Mouse (Mus musculus): Measurements from ENCODE around the gene Erp27. TPM values are rescaled to one million over a fixed set of nuclear protein-coding genes. Genes with fewer than 3 reads are reported as not detected.
"Not testable (repeated sequence)": the region's sequence is repeated elsewhere in the genome, so short reads cannot be mapped to it uniquely, and the experiment has no call there.

Gene Erp27
- 0.24 and 0.34 TPM in 2 replicates for polyA plus RNA-seq (2015; fragmentation: Nextera tagmentation; extraction: Ambion mirVana)

GRCm38 (mm10) chr6:136922080-136922479 is at the start of gene Erp27:
Erp27 (minus strand) TSS chr6:136922180.
- Histone ChIP-seq H3K4me3 (replicated peaks; ENCODE audit: low read length) (no peak within 1 kb of the TSS), H3K4me1 (replicated peaks; ENCODE audit: control insufficient read depth, insufficient read depth, low read length) (no peaks in the 10 kb centered on the region), H3K36me3 (ENCODE audit: control insufficient read depth, insufficient read depth) (no peaks in the 10 kb centered on the region), H3K27me3 (replicated peaks; ENCODE audit: control insufficient read depth, insufficient read depth, low read length) (no peaks in the 10 kb centered on the region), H3K9ac (replicated peaks; ENCODE audit: low read depth, low read length) (no peak within 1 kb of the TSS), H3K4me2 (ENCODE audit: low read length) (no peak within 1 kb of the TSS), H3K27ac (ENCODE audit: low read length) (no peak within 1 kb of the TSS), H3K9me3 (ENCODE audit: control insufficient read depth, low read length) (no peaks in the 10 kb centered on the region)
- 77% methylated on average over 5 of the region's 5 CpGs for WGBS
- no peak for ATAC-seq

- peak; percentile 67 for ATAC-seq
- H3K4me2 ChIP-seq (ENCODE audit: low read length); H3K36me3 ChIP-seq (ENCODE audit: control insufficient read depth, insufficient read depth); H3K27me3 ChIP-seq (replicated peaks; ENCODE audit: control insufficient read depth, insufficient read depth, low read length); H3K4me1 ChIP-seq (replicated peaks; ENCODE audit: control insufficient read depth, insufficient read depth, low read length); H3K9me3 ChIP-seq (ENCODE audit: control insufficient read depth, low read length); H3K27ac ChIP-seq (ENCODE audit: low read length); H3K4me3 ChIP-seq (replicated peaks; ENCODE audit: low read length); H3K9ac ChIP-seq (replicated peaks; ENCODE audit: low read depth, low read length): not testable (repeated sequence)
- WGBS: 34% methylated on average over 4 of the region's 4 CpGs
Observed at GRCm38 (mm10) chr6:136968877-136969276, 46.9 kb upstream of the Erp27 start.

GRCm38 (mm10) chr6:136967466-136967865 is 45.5 kb upstream of the Erp27 start:
- no peaks in the 10 kb centered on the region for H3K36me3 ChIP-seq (ENCODE audit: control insufficient read depth, insufficient read depth)
- H3K27ac ChIP-seq (ENCODE audit: low read length): no peak overlapping the region
- H3K4me3 ChIP-seq (replicated peaks; ENCODE audit: low read length): no peak overlapping the region
- no peak overlapping the region for H3K4me2 ChIP-seq (ENCODE audit: low read length)
- H3K9me3 ChIP-seq (ENCODE audit: control insufficient read depth, low read length): no peaks in the 10 kb centered on the region
- no peak overlapping the region for H3K9ac ChIP-seq (replicated peaks; ENCODE audit: low read depth, low read length)
- 47% methylated on average over 4 of the region's 4 CpGs for WGBS
- no peaks in the 10 kb centered on the region for H3K4me1 ChIP-seq (replicated peaks; ENCODE audit: control insufficient read depth, insufficient read depth, low read length)
- no peaks in the 10 kb centered on the region for H3K27me3 ChIP-seq (replicated peaks; ENCODE audit: control insufficient read depth, insufficient read depth, low read length)
- ATAC-seq: no peak

GRCm38 (mm10) chr6:136965912-136966311 is 43.9 kb upstream of the Erp27 start:
- H3K27ac ChIP-seq (ENCODE audit: low read length): no peak overlapping the region
- no peak overlapping the region for H3K4me3 ChIP-seq (replicated peaks; ENCODE audit: low read length)
- no peaks in the 10 kb centered on the region for H3K36me3 ChIP-seq (ENCODE audit: control insufficient read depth, insufficient read depth)
- H3K4me2 ChIP-seq (ENCODE audit: low read length): no peak overlapping the region
- no peak overlapping the region for H3K9ac ChIP-seq (replicated peaks; ENCODE audit: low read depth, low read length)
- no peaks in the 10 kb centered on the region for H3K27me3 ChIP-seq (replicated peaks; ENCODE audit: control insufficient read depth, insufficient read depth, low read length)
- no peak for ATAC-seq
- WGBS: 80% methylated on average over 10 of the region's 10 CpGs
- H3K9me3 ChIP-seq (ENCODE audit: control insufficient read depth, low read length): no peaks in the 10 kb centered on the region
- H3K4me1 ChIP-seq (replicated peaks; ENCODE audit: control insufficient read depth, insufficient read depth, low read length): no peaks in the 10 kb centered on the region

- Histone ChIP-seq H3K9ac (replicated peaks; ENCODE audit: low read depth, low read length) (no peak overlapping the region), H3K36me3 (ENCODE audit: control insufficient read depth, insufficient read depth) (no peaks in the 10 kb centered on the region), H3K27me3 (replicated peaks; ENCODE audit: control insufficient read depth, insufficient read depth, low read length) (no peaks in the 10 kb centered on the region), H3K4me2 (ENCODE audit: low read length) (no peak overlapping the region), H3K4me3 (replicated peaks; ENCODE audit: low read length) (no peak overlapping the region), H3K27ac (ENCODE audit: low read length) (no peak overlapping the region), H3K9me3 (ENCODE audit: control insufficient read depth, low read length) (no peaks in the 10 kb centered on the region), H3K4me1 (replicated peaks; ENCODE audit: control insufficient read depth, insufficient read depth, low read length) (no peaks in the 10 kb centered on the region)
- ATAC-seq: no peak
- 64% methylated on average over 13 of the region's 13 CpGs for WGBS
Observed at GRCm38 (mm10) chr6:136964609-136965510, 42.9 kb upstream of the Erp27 start.

- Histone ChIP-seq H3K4me2 (ENCODE audit: low read length) (no peak overlapping the region), H3K4me1 (replicated peaks; ENCODE audit: control insufficient read depth, insufficient read depth, low read length) (no peaks in the 10 kb centered on the region), H3K27ac (ENCODE audit: low read length) (no peak overlapping the region), H3K36me3 (ENCODE audit: control insufficient read depth, insufficient read depth) (no peaks in the 10 kb centered on the region), H3K9me3 (ENCODE audit: control insufficient read depth, low read length) (no peaks in the 10 kb centered on the region), H3K4me3 (replicated peaks; ENCODE audit: low read length) (no peak overlapping the region), H3K27me3 (replicated peaks; ENCODE audit: control insufficient read depth, insufficient read depth, low read length) (no peaks in the 10 kb centered on the region), H3K9ac (replicated peaks; ENCODE audit: low read depth, low read length) (no peak overlapping the region)
- WGBS: 85% methylated on average over 11 of the region's 11 CpGs
- ATAC-seq: no peak
Observed at GRCm38 (mm10) chr6:136962957-136963356, 41.0 kb upstream of the Erp27 start.

- no peak overlapping the region for H3K9ac ChIP-seq (replicated peaks; ENCODE audit: low read depth, low read length)
- 62% methylated on average over 11 of the region's 11 CpGs for WGBS
Observed at GRCm38 (mm10) chr6:136959131-136959530, 37.2 kb upstream of the Erp27 start.

GRCm38 (mm10) chr6:136957062-136957461 is 35.1 kb upstream of the Erp27 start:
- Histone ChIP-seq H3K9ac (replicated peaks; ENCODE audit: low read depth, low read length) (no peak overlapping the region), H3K4me2 (ENCODE audit: low read length) (no peak overlapping the region), H3K36me3 (ENCODE audit: control insufficient read depth, insufficient read depth) (no peaks in the 10 kb centered on the region), H3K4me3 (replicated peaks; ENCODE audit: low read length) (no peak overlapping the region), H3K27me3 (replicated peaks; ENCODE audit: control insufficient read depth, insufficient read depth, low read length) (no peaks in the 10 kb centered on the region), H3K27ac (ENCODE audit: low read length) (no peak overlapping the region), H3K9me3 (ENCODE audit: control insufficient read depth, low read length) (no peaks in the 10 kb centered on the region), H3K4me1 (replicated peaks; ENCODE audit: control insufficient read depth, insufficient read depth, low read length) (no peaks in the 10 kb centered on the region)
- no peak for ATAC-seq
- WGBS: 75% methylated on average over 7 of the region's 7 CpGs

More at GRCm38 (mm10) chr6:136959131-136959530, 37.2 kb upstream of the Erp27 start:
- no peak for ATAC-seq
- H3K27ac ChIP-seq (ENCODE audit: low read length): no peak overlapping the region
- H3K9me3 ChIP-seq (ENCODE audit: control insufficient read depth, low read length): no peaks in the 10 kb centered on the region
- H3K4me3 ChIP-seq (replicated peaks; ENCODE audit: low read length): no peak overlapping the region
- H3K36me3 ChIP-seq (ENCODE audit: control insufficient read depth, insufficient read depth): no peaks in the 10 kb centered on the region
- H3K27me3 ChIP-seq (replicated peaks; ENCODE audit: control insufficient read depth, insufficient read depth, low read length): no peaks in the 10 kb centered on the region
- no peaks in the 10 kb centered on the region for H3K4me1 ChIP-seq (replicated peaks; ENCODE audit: control insufficient read depth, insufficient read depth, low read length)
- no peak overlapping the region for H3K4me2 ChIP-seq (ENCODE audit: low read length)

GRCm38 (mm10) chr6:136955240-136955639 is 33.3 kb upstream of the Erp27 start:
- no peaks in the 10 kb centered on the region for H3K27me3 ChIP-seq (replicated peaks; ENCODE audit: control insufficient read depth, insufficient read depth, low read length)
- H3K4me3 ChIP-seq (replicated peaks; ENCODE audit: low read length): no peak overlapping the region
- 93% methylated on average over 3 of the region's 3 CpGs for WGBS
- H3K9ac ChIP-seq (replicated peaks; ENCODE audit: low read depth, low read length): no peak overlapping the region
- H3K9me3 ChIP-seq (ENCODE audit: control insufficient read depth, low read length): no peaks in the 10 kb centered on the region
- H3K27ac ChIP-seq (ENCODE audit: low read length): no peak overlapping the region
- no peak overlapping the region for H3K4me2 ChIP-seq (ENCODE audit: low read length)
- H3K36me3 ChIP-seq (ENCODE audit: control insufficient read depth, insufficient read depth): no peaks in the 10 kb centered on the region
- no peak for ATAC-seq
- no peaks in the 10 kb centered on the region for H3K4me1 ChIP-seq (replicated peaks; ENCODE audit: control insufficient read depth, insufficient read depth, low read length)
